Mouse (Mus musculus) embryo, embryonic 9.5 days (tissue): ENCODE measurements around the gene Cdkl4.

Source experiments
- DNase-seq: peaks from one replicate; pipeline ENCODE4 v3.0.0-alpha.2; 2017; ENCODE audit errors: extremely low spot score

Gene Cdkl4

GRCm38 (mm10) chr17:80515956-80516355 is 61.7 kb downstream of the Cdkl4 start:
- no peak for DNase-seq

GRCm38 (mm10) chr17:80515513-80515912 is 62.1 kb downstream of the Cdkl4 start:
- no peak for DNase-seq

GRCm38 (mm10) chr17:80513766-80514165 is 63.8 kb downstream of the Cdkl4 start:
- DNase-seq, result no peak

GRCm38 (mm10) chr17:80510459-80510855 is 67.2 kb downstream of the Cdkl4 start:
- no peak for DNase-seq

- DNase-seq, result no peak
These were observed 67.8 kb downstream of the Cdkl4 start for GRCm38 (mm10) chr17:80509494-80510458.

- no peak for DNase-seq
These were observed 71.8 kb downstream of the Cdkl4 start for GRCm38 (mm10) chr17:80505766-80506165.

GRCm38 (mm10) chr17:80505342-80505741 is 72.3 kb downstream of the Cdkl4 start:
- DNase-seq, result no peak

GRCm38 (mm10) chr17:80501805-80502172 is 75.8 kb downstream of the Cdkl4 start:
- DNase-seq, result no peak

- DNase-seq, result no peak
These were observed 76.4 kb downstream of the Cdkl4 start for GRCm38 (mm10) chr17:80501037-80501804.

GRCm38 (mm10) chr17:80500025-80500424 is 77.6 kb downstream of the Cdkl4 start:
- DNase-seq, result no peak

- no peak for DNase-seq
These were observed 78.9 kb downstream of the Cdkl4 start for GRCm38 (mm10) chr17:80498600-80499268.

- DNase-seq, result no peak
These were observed 80.4 kb downstream of the Cdkl4 start for GRCm38 (mm10) chr17:80497183-80497601.

- no peak for DNase-seq
These were observed 80.9 kb downstream of the Cdkl4 start for GRCm38 (mm10) chr17:80496607-80497170.

GRCm38 (mm10) chr17:80496185-80496584 is 81.4 kb downstream of the Cdkl4 start:
- no peak for DNase-seq

GRCm38 (mm10) chr17:80493891-80494290 is 83.7 kb downstream of the Cdkl4 start:
- no peak for DNase-seq

GRCm38 (mm10) chr17:80492811-80493210 is 84.8 kb downstream of the Cdkl4 start:
- DNase-seq, result no peak

GRCm38 (mm10) chr17:80492274-80492673 is 85.3 kb downstream of the Cdkl4 start:
- DNase-seq, result no peak

- DNase-seq, result no peak
These were observed 87.4 kb downstream of the Cdkl4 start for GRCm38 (mm10) chr17:80490166-80490565.

- DNase-seq, result no peak
These were observed 88.7 kb downstream of the Cdkl4 start for GRCm38 (mm10) chr17:80488918-80489317.

GRCm38 (mm10) chr17:80485160-80485559 is 92.5 kb downstream of the Cdkl4 start:
- DNase-seq, result no peak

GRCm38 (mm10) chr17:80480855-80481224 is 96.8 kb downstream of the Cdkl4 start:
- DNase-seq, result no peak
